Mouse (Mus musculus): ENCODE results near the gene Frmd4a. TPM values are rescaled to one million over a fixed set of nuclear protein-coding genes. Genes with fewer than 3 reads are reported as not detected.
"Not testable (repeated sequence)": the region's sequence is repeated elsewhere in the genome, so short reads cannot be mapped to it uniquely, and the experiment has no call there.

The Frmd4a gene
- polyA plus RNA-seq, 1 experiment from 2014 or later, result 6.6 TPM

DNA sequence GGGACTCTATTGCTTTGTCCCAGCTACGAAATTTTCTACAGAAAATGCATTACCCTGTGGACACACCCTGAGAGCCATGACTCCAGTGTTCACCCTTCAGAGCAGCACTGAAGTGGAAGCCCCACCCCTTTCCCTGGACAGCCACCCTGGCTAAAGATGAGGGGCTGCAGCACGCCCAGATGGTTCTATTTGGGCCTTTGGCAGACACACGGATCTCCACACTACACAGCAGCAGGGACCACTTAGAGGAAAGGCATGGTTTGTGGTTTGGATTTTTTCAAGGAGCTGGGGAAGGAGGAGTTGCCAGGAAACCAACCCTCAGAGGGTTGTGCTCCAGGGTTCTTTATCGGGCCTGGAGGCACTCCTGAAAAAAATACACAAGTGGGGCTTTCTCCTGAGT is 539.9 kb downstream of the Frmd4a start:
- no peak for ATAC-seq
- 34% methylated on average over 4 of the region's 4 CpGs for WGBS (ENCODE audit: insufficient replicate concordance)
- Histone ChIP-seq H3K27ac (ENCODE audit: low read depth) (peak overlapping the region; percentile 99), H3K9ac (replicated peaks) (no peak overlapping the region), H3K36me3 (replicated peaks; ENCODE audit: insufficient read depth, low read length) (no peaks in the 10 kb centered on the region), H3K27me3 (ENCODE audit: insufficient read depth, low read length) (no peaks in the 10 kb centered on the region), H3K9me3 (ENCODE audit: low read length) (no peaks in the 10 kb centered on the region), H3K4me2 (ENCODE audit: low read depth, low read length) (peak overlapping the region; percentile 86), H3K4me1 (ENCODE audit: insufficient read depth) (peaks cover 35% of the 10 kb centered on the region), H3K4me3 (ENCODE audit: low read depth, low read length) (no peak overlapping the region)
- DNase-seq, result peak; percentile 38
- TF ChIP-seq CTCF (IDR thresholded peaks at IDR 0.05; ENCODE audit: low read depth) (no peak), EP300 (IDR thresholded peaks at IDR 0.05; ENCODE audit: low read depth) (no peak)

DNA sequence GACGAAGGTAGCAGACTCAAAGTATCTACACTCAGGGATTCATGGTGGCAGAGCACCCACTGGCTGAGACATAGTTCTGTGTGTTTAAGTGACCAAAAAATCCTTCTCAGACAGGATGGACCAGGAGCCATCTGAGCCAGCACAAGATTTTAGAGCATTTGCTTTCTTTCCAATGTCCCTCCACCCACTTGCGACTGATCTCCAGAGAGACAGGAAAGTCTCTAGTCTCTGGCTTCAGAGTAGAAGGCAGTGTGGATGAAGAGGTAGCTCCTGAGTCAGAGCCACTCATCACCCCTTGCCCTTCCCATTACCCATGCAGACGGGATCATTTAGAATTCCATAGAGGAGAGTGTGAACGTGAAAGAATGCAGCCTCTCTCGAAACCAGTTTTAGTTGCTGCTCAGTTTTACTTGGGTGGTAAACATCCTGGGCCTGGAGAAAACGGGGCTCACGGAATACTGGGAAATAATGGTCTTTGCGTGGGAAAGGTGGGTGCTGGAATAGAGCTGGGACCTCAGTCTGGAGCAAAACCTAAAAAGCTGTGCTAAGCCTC is 541.2 kb downstream of the Frmd4a start:
- ATAC-seq (no peak), DNase-seq (no peak)
- Histone ChIP-seq H3K9me3 (ENCODE audit: low read length) (no peaks in the 10 kb centered on the region), H3K4me2 (ENCODE audit: low read depth, low read length) (peak overlapping the region; percentile 86), H3K27ac (ENCODE audit: low read depth) (peak overlapping the region; percentile 99), H3K4me1 (ENCODE audit: insufficient read depth) (peaks cover 44% of the 10 kb centered on the region), H3K4me3 (ENCODE audit: low read depth, low read length) (peak overlapping the region; percentile 79), H3K9ac (replicated peaks) (peak overlapping the region; percentile 83), H3K36me3 (replicated peaks; ENCODE audit: insufficient read depth, low read length) (no peaks in the 10 kb centered on the region), H3K27me3 (ENCODE audit: insufficient read depth, low read length) (no peaks in the 10 kb centered on the region)
- WGBS (ENCODE audit: insufficient replicate concordance), result 11% methylated on average over 8 of the region's 8 CpGs
- TF ChIP-seq EP300 (IDR thresholded peaks at IDR 0.05; ENCODE audit: low read depth) (no peak), CTCF (IDR thresholded peaks at IDR 0.05; ENCODE audit: low read depth) (no peak)

DNA sequence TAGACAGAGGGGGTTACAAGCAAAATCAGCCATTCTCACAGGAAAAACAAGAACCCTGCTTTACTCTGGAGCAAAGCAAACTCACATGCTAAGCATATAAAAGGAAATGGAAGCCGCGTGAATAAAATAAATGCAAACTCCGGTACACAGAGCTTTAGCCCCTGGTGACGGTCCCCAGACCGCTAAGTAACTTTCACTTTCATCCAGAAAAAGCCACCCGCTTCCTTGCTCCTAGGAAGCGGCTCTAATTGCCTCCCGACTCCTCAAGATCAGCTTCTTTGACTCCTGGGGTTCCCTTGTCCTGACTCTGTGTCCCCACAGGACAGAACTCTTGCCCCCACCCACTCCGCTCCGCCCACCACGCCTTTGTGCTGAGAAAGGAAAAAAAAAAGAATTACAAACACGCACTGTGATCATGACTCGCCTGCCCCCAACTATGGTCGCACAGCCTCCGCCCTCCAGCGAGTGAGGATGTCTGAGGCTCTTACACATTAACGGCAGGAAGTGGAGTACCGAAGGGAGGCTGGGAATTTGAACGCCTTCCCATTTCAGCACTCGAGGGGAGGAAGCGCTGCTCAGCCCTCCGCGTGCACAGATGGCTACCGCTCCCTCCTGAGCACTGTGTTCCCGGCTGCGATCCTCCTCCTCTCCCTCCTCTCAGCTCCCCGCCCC is 541.8 kb downstream of the Frmd4a start:
- WGBS (ENCODE audit: insufficient replicate concordance), result 1% methylated on average over 27 of the region's 27 CpGs
- Histone ChIP-seq H3K9me3 (ENCODE audit: low read length) (no peaks in the 10 kb centered on the region), H3K27ac (ENCODE audit: low read depth) (peak overlapping the region; percentile 99), H3K27me3 (ENCODE audit: insufficient read depth, low read length) (no peaks in the 10 kb centered on the region), H3K4me2 (ENCODE audit: low read depth, low read length) (peak overlapping the region; percentile 86), H3K36me3 (replicated peaks; ENCODE audit: insufficient read depth, low read length) (no peaks in the 10 kb centered on the region), H3K4me3 (ENCODE audit: low read depth, low read length) (peak overlapping the region; percentile 79), H3K4me1 (ENCODE audit: insufficient read depth) (peaks cover 46% of the 10 kb centered on the region), H3K9ac (replicated peaks) (peak overlapping the region; percentile 83)
- TF ChIP-seq EP300 (IDR thresholded peaks at IDR 0.05; ENCODE audit: low read depth), result peak; percentile 13
- no peak for TF ChIP-seq CTCF (IDR thresholded peaks at IDR 0.05; ENCODE audit: low read depth)
- DNase-seq (peak; percentile 84), ATAC-seq (peak; percentile 50)

DNA sequence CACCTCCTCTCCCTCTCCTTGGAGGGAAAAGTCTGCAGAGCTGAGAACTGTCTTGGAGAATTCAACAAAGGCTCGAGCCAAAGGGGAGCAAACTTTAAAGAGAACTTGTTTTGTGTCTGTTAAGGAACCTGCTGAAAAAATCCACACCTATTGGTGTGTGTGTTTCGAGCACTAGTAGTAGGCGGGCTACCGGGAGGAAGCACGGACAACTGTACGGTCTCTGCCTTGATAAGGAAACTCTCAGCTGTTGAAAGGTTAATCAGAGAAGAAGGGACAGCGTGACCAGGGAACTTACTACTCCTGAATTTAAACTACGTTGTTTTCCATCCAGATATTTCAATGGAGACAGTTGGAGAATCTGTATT is 542.3 kb downstream of the Frmd4a start:
- Histone ChIP-seq H3K4me3 (ENCODE audit: low read depth, low read length) (peak overlapping the region; percentile 79), H3K4me2 (ENCODE audit: low read depth, low read length) (peak overlapping the region; percentile 86), H3K9ac (replicated peaks) (peak overlapping the region; percentile 83), H3K27me3 (ENCODE audit: insufficient read depth, low read length) (no peaks in the 10 kb centered on the region), H3K27ac (ENCODE audit: low read depth) (peak overlapping the region; percentile 99), H3K9me3 (ENCODE audit: low read length) (no peaks in the 10 kb centered on the region), H3K4me1 (ENCODE audit: insufficient read depth) (peaks cover 47% of the 10 kb centered on the region), H3K36me3 (replicated peaks; ENCODE audit: insufficient read depth, low read length) (peaks cover 4% of the 10 kb centered on the region)
- no peak for TF ChIP-seq CTCF (IDR thresholded peaks at IDR 0.05; ENCODE audit: low read depth)
- TF ChIP-seq EP300 (IDR thresholded peaks at IDR 0.05; ENCODE audit: low read depth), result peak; percentile 67; the same call in 1 of the 2 replicates
- no peak for DNase-seq
- under 1% methylated on average over 8 of the region's 8 CpGs for WGBS (ENCODE audit: insufficient replicate concordance)
- ATAC-seq, result peak; percentile 42

DNA sequence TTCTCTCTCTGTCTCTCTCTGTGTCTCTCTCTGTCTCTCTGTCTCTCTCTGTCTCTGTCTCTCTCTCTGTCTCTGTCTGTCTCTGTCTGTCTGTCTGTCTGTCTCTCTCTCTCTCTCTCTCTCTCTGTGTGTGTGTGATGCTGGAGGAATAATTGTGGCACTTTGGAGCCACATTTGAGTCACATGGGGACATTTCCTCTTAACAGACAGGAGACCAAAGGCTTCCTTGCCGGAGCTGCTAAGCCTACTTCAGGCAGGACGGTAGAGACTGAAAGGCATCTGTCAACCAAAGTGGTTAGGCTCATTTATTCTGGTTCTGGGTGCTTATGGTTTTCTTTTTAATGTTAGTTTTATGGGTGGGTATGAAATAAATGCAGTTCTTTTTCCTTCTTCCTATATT is 543.0 kb downstream of the Frmd4a start:
- H3K4me1 ChIP-seq (ENCODE audit: insufficient read depth), result peaks cover 47% of the 10 kb centered on the region
- peak overlapping the region; percentile 83 for H3K9ac ChIP-seq (replicated peaks)
- not testable (repeated sequence) for H3K9me3 ChIP-seq (ENCODE audit: low read length); H3K27me3 ChIP-seq (ENCODE audit: insufficient read depth, low read length); DNase-seq; ATAC-seq
- H3K36me3 ChIP-seq (replicated peaks; ENCODE audit: insufficient read depth, low read length), result peaks cover 10% of the 10 kb centered on the region
- WGBS (ENCODE audit: insufficient replicate concordance), result 5% methylated on average over 2 of the region's 2 CpGs
- peak overlapping the region; percentile 86 for H3K4me2 ChIP-seq (ENCODE audit: low read depth, low read length)
- H3K27ac ChIP-seq (ENCODE audit: low read depth), result peak overlapping the region; percentile 99
- peak overlapping the region; percentile 79 for H3K4me3 ChIP-seq (ENCODE audit: low read depth, low read length)

DNA sequence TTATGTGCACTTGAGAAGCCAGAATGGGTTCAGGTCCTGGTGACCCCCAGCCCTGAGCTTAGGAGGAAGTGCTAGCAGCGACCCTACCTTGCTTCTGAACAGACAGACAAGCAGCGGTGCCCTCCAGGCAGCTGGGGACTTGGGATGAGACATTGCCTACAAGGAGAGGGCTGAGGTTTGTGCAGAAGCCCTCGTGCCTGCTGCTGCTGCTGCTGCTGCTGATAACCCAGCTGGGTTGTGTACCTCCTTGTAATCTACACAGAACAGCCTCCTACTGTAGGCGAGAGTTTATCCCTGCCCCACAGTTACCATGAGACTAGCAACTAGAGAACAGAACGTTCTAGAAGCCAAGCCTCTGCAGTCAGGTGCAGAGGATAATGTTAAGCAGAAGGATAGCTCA is 543.7 kb downstream of the Frmd4a start:
- Histone ChIP-seq H3K27ac (ENCODE audit: low read depth) (peak overlapping the region; percentile 99), H3K36me3 (replicated peaks; ENCODE audit: insufficient read depth, low read length) (peaks cover 17% of the 10 kb centered on the region), H3K9me3 (ENCODE audit: low read length) (no peaks in the 10 kb centered on the region), H3K4me2 (ENCODE audit: low read depth, low read length) (peak overlapping the region; percentile 86), H3K27me3 (ENCODE audit: insufficient read depth, low read length) (no peaks in the 10 kb centered on the region), H3K9ac (replicated peaks) (peak overlapping the region; percentile 83), H3K4me1 (ENCODE audit: insufficient read depth) (peaks cover 47% of the 10 kb centered on the region), H3K4me3 (ENCODE audit: low read depth, low read length) (peak overlapping the region; percentile 79)
- 22% methylated on average over 5 of the region's 5 CpGs for WGBS (ENCODE audit: insufficient replicate concordance)
- TF ChIP-seq EP300 (IDR thresholded peaks at IDR 0.05; ENCODE audit: low read depth) (peak; percentile 100), CTCF (IDR thresholded peaks at IDR 0.05; ENCODE audit: low read depth) (no peak)
- ATAC-seq (peak; percentile 89), DNase-seq (peak; percentile 76)

Data from liver, postnatal 0 days (tissue).